Mouse (Mus musculus) heart, postnatal 0 days (tissue): Measurements from ENCODE around the gene Tbx10. TPM values are rescaled to one million over a fixed set of nuclear protein-coding genes. Genes with fewer than 3 reads are reported as not detected.
"Not testable (repeated sequence)": the region's sequence is repeated elsewhere in the genome, so short reads cannot be mapped to it uniquely, and the experiment has no call there.

Experiments
- ATAC-seq: fragments of 200-750 bp; cut with Nextera tagmentation; 2 replicates; pipeline ENCODE4 v1.8.0; 2017; ENCODE audit warnings: low read depth, moderate number of reproducible peaks, moderate library complexity; ENCODE audit not compliant: insufficient read depth
- DNase-seq: peaks from one replicate; pipeline ENCODE4 v3.0.0-alpha.2; 2016; ENCODE audit warnings: low spot score
- H3K27ac ChIP-seq: fragments of 300-500 bp; sonication (generic); 2 replicates; pipeline ENCODE4 v1.5.1; 2014; ENCODE audit warnings: low read depth, mild to moderate bottlenecking
- H3K27me3 ChIP-seq: fragments of 300-500 bp; sonication (generic); 2 replicates; pipeline ENCODE4 v1.6.1; 2014; ENCODE audit warnings: low read length, mixed read lengths; ENCODE audit not compliant: control insufficient read depth, insufficient read depth
- H3K36me3 ChIP-seq: fragments of 300-500 bp; sonication (generic); replicated peaks from 2 replicates; pipeline ENCODE4 v1.6.1; 2014; ENCODE audit warnings: low read length, mixed read lengths; ENCODE audit not compliant: control insufficient read depth, insufficient read depth
- H3K4me1 ChIP-seq: fragments of 300-500 bp; sonication (generic); 2 replicates; pipeline ENCODE4 v1.6.1; 2014; ENCODE audit warnings: antibody characterized with exemption; ENCODE audit not compliant: control insufficient read depth, insufficient read depth
- H3K4me2 ChIP-seq: fragments of 300-500 bp; sonication (generic); 2 replicates; pipeline ENCODE4 v1.6.1; 2014; ENCODE audit warnings: low read depth, mild to moderate bottlenecking, low read length, moderate library complexity
- H3K4me3 ChIP-seq: fragments of 300-500 bp; sonication (generic); 2 replicates; pipeline ENCODE4 v1.5.1; 2014; ENCODE audit warnings: low read depth, low read length
- H3K9ac ChIP-seq: fragments of 300-500 bp; sonication (generic); replicated peaks from 2 replicates; pipeline ENCODE4 v1.6.1; 2014; ENCODE audit warnings: low read depth, low read length, mixed read lengths
- H3K9me3 ChIP-seq: fragments of 300-500 bp; sonication (generic); replicated peaks from 2 replicates; pipeline ENCODE4 v1.6.1; 2016; ENCODE audit warnings: low read length; ENCODE audit not compliant: control insufficient read depth
- CTCF ChIP-seq: IDR thresholded peaks from 2 replicates; pipeline ENCODE4 v1.5.1; 2016; ENCODE audit warnings: antibody characterized with exemption, control low read depth, low read depth
- EP300 ChIP-seq: IDR thresholded peaks from 2 replicates; pipeline ENCODE4 v1.6.1; 2016; ENCODE audit warnings: antibody characterized with exemption, low read depth
- WGBS: fragments of 180-500 bp; shearing (Covaris S2); extraction: QIAGEN DNeasy Blood & Tissue Kit; methylation state at CpG from one replicate; pipeline ENCODE4 v1.1.7; 2014; 5-methylcytosine and 5-hydroxymethylcytosine counted together
- polyA plus RNA-seq: library from polyadenylated mRNA; unstranded; fragments of >200 nt; fragmentation: Nextera tagmentation; extraction: Ambion mirVana; gene quantifications from 2 replicates; pipeline ENCODE4 v1.2.1, GENCODE M21; 2015
- total RNA-seq: library from RNA; depleted of rRNA; stranded (reverse); fragments of >200 nt; gene quantifications from 2 replicates; pipeline ENCODE4 v1.2.3, GENCODE M21; 2014; ENCODE audit warnings: low replicate concordance

Gene Tbx10
- total and polyA plus RNA-seq, 2 experiments from 2014 or later: not detected

DNA sequence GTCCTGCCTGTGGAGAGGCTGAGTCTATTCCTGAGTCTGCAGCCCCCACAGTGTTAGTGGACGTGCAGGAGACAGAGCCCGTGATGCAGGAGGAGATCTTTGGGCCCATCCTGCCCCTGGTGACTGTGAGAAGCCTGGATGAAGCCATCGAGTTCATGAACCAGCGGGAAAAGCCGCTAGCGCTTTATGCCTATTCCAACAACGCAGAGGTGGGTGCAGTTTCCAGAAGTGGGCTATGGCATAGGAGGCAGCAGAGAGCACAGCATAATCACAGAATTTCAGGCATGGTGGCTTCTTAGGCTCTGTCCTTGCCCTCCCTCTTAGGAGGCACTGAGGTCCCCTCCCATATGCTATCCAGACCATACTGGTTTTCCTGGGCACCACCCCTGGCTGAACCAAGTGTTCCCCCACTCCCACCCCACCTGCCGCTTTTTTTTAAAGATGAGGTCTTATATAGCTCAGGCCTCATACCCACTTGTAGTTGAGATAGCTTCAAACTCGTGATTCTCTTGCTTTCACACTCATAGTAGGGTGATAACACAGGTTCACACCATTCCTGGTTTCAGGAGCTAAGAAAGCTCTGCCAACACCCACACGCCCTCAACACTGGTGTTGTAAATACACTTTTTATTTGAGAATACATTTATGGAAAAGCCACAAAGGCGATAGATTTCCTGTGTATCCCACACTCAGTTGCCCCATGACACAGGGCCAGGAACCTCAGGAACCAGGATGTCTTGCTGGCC is 26.0 kb upstream of the Tbx10 start:
- Histone ChIP-seq H3K9ac (no peak overlapping the region), H3K9me3 (no peaks in the 10 kb centered on the region), H3K27ac (no peak overlapping the region), H3K4me3 (no peak overlapping the region), H3K4me2 (no peak overlapping the region), H3K36me3 (no peaks in the 10 kb centered on the region), H3K27me3 (no peaks in the 10 kb centered on the region), H3K4me1 (no peaks in the 10 kb centered on the region)
- WGBS: 57% methylated on average over 11 of the region's 11 CpGs
- TF ChIP-seq EP300 (no peak), CTCF (peak; percentile 30)
- DNase-seq (no peak), ATAC-seq (no peak; the same call in 1 of the 2 replicates)

DNA sequence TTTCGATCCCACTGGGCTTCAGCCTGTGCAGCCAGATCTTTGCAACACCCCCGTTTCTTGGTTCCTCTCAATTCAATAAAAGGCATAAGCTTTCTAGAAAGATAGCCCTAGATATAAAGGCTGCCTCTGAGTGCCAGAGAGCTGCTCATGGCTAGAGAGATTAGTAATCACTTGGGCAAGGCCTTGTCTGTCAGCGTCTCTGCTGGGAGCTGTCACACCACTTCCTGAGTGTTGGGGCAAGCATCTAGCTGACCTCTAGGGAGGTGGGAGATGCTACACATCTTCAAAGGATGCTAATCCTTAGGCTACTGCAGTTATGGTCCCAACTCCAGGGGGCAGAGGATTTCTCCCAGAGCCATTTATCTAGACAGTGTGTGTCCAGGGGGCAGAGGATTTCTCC is 25.3 kb upstream of the Tbx10 start:
- Histone ChIP-seq H3K27ac (no peak overlapping the region), H3K4me2 (no peak overlapping the region), H3K4me1 (no peaks in the 10 kb centered on the region), H3K9me3 (no peaks in the 10 kb centered on the region), H3K4me3 (no peak overlapping the region), H3K9ac (no peak overlapping the region), H3K27me3 (no peaks in the 10 kb centered on the region), H3K36me3 (no peaks in the 10 kb centered on the region)
- WGBS: 41% methylated on average over 3 of the region's 3 CpGs
- no peak for TF ChIP-seq CTCF
- TF ChIP-seq EP300: no peak
- DNase-seq (no peak), ATAC-seq (no peak)

DNA sequence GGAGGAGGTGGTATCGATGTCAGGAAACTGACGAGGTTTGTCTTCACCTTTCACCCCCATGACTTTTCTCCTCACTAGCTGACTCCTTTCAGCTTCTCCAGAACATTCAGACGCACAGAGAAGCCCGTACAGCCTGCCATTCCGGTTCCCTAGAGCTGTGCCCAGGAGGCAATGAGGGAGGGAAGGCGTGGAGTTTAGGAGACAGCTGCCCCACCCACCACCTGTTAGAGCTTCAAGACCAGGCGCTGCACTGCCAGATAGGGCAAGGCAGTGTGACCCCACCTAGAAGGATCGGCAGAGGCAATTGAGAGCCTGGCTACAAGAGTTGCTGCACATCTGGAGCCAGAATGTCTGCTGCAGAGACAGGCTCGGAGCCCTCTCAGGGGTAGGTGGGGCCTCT is 20.3 kb upstream of the Tbx10 start, which contains the start of gene Aldh3b2:
Aldh3b2 (plus strand) TSS at position 100 of the 400 bp plus-strand sequence.
- no peaks in the 10 kb centered on the region for H3K27me3 ChIP-seq
- DNase-seq (no peak), ATAC-seq (no peak)
- no peak within 1 kb of the TSS for H3K4me3 ChIP-seq
- H3K27ac ChIP-seq: no peak within 1 kb of the TSS
- no peaks in the 10 kb centered on the region for H3K36me3 ChIP-seq
- no peaks in the 10 kb centered on the region for H3K4me1 ChIP-seq
- no peak within 1 kb of the TSS for H3K4me2 ChIP-seq
- no peak within 1 kb of the TSS for H3K9ac ChIP-seq
- TF ChIP-seq CTCF (no peak), EP300 (no peak)
- 51% methylated on average over 7 of the region's 9 CpGs for WGBS
- no peaks in the 10 kb centered on the region for H3K9me3 ChIP-seq

DNA sequence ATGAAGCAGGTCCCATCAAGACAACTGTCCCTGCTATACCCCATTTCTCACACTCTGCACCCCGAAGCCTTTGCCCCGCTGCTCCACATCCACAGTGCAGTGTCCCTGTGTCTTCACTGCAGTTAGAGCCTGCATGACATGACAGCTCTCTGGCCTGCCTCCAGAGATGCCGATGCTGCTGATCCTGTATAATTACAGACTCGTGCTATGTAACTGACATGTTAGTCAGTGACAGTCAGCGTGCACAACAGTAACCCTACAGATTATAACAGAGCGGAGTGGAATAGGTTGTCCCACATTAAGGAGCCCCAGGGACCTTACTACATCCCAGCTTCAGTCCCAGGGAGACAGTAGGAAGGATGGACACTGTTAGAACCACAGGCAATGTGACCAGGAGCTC is 17.9 kb upstream of the Tbx10 start:
- DNase-seq, H3K27ac ChIP-seq, H3K9me3 ChIP-seq, H3K4me2 ChIP-seq, H3K9ac ChIP-seq, ATAC-seq, H3K36me3 ChIP-seq, H3K4me1 ChIP-seq, H3K4me3 ChIP-seq, H3K27me3 ChIP-seq: not testable (repeated sequence)
- WGBS: 63% methylated on average over 6 of the region's 6 CpGs

DNA sequence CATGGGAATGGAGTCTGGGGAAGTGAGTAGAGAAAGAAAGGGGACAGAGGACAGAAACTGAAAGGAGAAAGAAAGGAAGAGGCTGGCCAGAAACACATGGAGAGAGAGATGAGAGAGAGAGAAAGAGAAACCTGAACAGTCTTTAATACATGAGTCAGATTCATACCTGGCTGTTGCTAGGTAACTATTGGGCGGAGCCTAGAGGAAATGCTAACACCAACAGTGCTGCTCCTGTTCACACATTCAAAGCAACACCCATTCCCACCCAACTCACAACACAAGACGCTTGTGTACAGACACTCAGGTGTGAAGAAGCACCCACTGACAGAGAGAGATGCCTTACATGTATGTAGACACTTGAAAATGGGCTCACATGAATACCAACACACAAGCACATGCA is 16.7 kb upstream of the Tbx10 start:
- Histone ChIP-seq H3K4me2 (no peak overlapping the region), H3K9me3 (no peaks in the 10 kb centered on the region), H3K27ac (no peak overlapping the region), H3K9ac (no peak overlapping the region), H3K36me3 (no peaks in the 10 kb centered on the region), H3K4me3 (no peak overlapping the region), H3K4me1 (0 out of 2 replicates have a peak, but pooled peaks cover 2% of the 10 kb centered on the region), H3K27me3 (no peaks in the 10 kb centered on the region)
- no peak for ATAC-seq
- TF ChIP-seq CTCF (no peak), EP300 (no peak)
- 67% methylated on average over 2 of the region's 2 CpGs for WGBS
- no peak for DNase-seq

DNA sequence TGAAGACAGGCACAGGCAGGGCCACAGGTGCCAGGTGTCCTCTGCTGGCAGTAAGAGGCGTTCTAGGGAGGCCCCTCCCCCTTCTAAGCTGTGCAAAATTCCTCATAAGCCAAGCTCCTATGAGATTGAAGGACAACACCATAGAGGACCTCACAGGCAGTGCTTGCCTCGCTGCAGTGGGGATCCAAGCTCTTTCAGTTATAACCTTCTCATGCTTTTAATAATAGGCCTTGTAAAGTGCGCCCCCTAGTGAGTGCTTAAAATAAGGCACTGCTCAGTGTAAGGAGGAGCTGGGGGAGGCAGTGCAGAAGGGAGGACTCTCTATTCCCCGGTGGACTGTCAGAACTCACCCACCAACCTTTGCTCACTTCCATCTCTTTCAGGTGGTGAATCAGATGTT is 12.2 kb upstream of the Tbx10 start:
- H3K27me3 ChIP-seq: no peaks in the 10 kb centered on the region
- no peaks in the 10 kb centered on the region for H3K9me3 ChIP-seq
- DNase-seq (peak; percentile 81), ATAC-seq (peak; percentile 81)
- no peak for TF ChIP-seq EP300
- peak; percentile 95 for TF ChIP-seq CTCF
- H3K4me2 ChIP-seq: no peak overlapping the region
- H3K4me3 ChIP-seq: no peak overlapping the region
- no peaks in the 10 kb centered on the region for H3K36me3 ChIP-seq
- no peak overlapping the region for H3K9ac ChIP-seq
- H3K4me1 ChIP-seq: peaks cover 8% of the 10 kb centered on the region
- no peak overlapping the region for H3K27ac ChIP-seq
- 9% methylated on average over 4 of the region's 4 CpGs for WGBS
